Mouse (Mus musculus) erythroblast, embryonic 14.5 days (primary cell): ENCODE data around the gene Nbr1.

Source experiments
- GATA1 ChIP-seq: IDR thresholded peaks from 2 replicates; pipeline ENCODE4 v1.6.1; 2012; ENCODE audit warnings: low read length, inconsistent platforms, mixed read lengths
- TAL1 ChIP-seq: IDR thresholded peaks from 3 replicates; pipeline ENCODE4 v1.6.1; 2012; ENCODE audit warnings: low read length, inconsistent platforms, mixed read lengths

DNA sequence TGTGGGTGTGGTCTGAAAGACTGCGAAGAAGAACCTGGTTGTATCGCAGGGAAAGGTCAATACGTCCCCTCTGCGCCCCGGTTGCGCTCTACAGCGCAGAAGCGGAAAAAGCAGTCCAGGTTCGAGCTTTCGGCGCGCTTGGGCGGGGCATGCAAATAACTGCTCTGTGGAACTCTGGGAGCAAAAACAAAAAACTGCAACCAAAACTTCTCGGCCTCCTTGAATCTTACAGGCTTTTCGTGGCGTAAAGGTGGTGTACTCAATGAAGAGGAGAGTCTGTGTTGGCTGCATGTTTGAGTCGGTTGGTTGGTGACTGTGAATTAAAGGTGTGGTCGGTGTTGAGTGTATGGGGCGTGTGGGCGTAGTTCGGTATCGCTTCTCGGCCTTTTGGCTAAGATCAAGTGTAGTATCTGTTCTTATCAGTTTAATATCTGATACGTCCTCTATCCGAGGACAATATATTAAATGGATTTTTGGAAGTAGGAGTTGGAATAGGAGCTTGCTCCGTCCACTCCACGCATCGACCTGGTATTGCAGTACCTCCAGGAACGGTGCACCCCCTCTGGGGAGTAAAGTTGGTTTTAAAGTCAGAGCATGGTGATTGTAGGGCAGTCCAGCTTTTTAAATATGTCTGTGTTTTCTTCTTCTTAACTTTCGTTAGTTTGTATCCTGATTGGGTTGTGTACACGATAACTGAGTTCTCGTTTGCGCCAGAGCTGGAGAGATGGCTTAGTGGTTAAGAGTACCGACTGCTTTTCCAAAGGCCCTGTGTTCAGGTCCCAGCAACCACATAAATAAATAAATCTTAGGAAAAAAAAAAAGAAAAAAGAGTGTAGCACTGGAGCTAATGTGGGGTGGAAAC is 75.3 kb downstream of the Nbr1 start, which contains the start of gene Rdm1:
- TF ChIP-seq GATA1 (no peak), TAL1 (no peak)
